Mouse (Mus musculus) adrenal gland, postnatal 36 days (tissue): ENCODE results near the gene Tubb2b. TPM values are rescaled to one million over a fixed set of nuclear protein-coding genes. Genes with fewer than 3 reads are reported as not detected.
A peak's percentile ranks its signal among the peaks of the same experiment; 100 is the strongest.
"Not testable (repeated sequence)": the region's sequence is repeated elsewhere in the genome, so short reads cannot be mapped to it uniquely, and the experiment has no call there.

ENCODE experiments used
- DNase-seq, 2 experiments: peaks; one replicate each; pipeline ENCODE4 v3.0.0; 2021; ENCODE audit warnings: mixed read lengths in 1 of 2
- total RNA-seq, 2 experiments: library from RNA; stranded (reverse); gene quantifications; 2 replicates each; pipeline ENCODE4 v1.2.3; 2021

The Tubb2b gene
- total RNA-seq, 2 experiments from 2014 or later, result 1.4 to 2.2 TPM

DNA sequence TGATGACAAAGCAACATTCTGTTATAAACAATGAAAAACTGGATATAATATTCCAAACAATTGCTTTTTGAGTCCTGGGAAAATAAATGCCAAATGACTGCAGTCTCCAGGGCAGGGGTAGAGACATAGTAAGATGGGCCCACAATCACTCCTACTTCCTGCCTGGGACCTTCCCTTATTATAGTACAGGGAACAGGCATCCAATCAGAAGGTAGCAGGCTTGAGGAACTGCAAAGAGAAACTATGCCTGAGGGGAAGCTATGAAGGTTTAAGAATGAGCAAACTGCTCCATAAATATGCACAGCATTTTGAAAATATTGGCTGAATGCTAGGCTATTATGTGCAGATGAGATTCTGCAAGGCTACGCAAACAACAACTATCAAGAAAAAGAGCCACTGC is 23.3 kb downstream of the Tubb2b start:
- DNase-seq, result no peak

DNA sequence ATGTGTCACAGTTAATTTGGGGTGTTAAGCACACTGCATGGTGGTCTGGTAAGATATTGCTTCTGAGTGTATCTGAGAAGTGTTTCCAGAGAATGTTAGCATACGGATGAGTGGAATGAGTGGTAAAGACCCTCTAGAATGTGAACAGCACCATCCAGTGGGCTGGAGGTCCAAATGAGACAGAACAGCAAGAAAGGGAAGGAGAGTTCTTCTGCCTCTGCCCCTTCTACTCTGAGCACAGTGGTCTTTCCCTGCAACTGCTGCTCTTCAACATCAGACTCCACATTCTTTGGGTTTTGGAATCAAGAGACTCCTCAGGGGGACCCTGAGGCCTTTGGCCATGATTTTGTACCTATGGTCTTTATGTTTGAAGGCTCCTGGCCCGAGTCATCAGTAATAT is 24.0 kb downstream of the Tubb2b start:
- no peak for DNase-seq

DNA sequence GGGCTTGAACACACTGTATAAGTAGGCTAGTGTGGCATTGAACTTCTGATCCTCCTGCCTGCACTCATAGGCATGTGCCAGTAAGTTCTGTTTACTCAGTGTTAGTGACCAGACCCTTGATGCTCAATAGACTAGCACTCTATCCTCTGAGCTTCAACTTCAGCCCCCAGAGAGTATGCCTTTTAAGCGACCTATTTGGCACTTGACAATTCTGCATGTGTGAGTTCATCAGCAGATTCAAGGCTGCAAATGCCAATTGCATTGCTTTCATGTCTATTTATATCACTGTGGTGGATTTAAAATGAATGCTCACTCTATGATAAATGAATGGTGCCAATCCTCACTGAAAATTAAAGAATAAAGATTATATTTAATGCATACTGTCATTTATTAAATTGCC is 24.9 kb downstream of the Tubb2b start:
- DNase-seq, result no peak

DNA sequence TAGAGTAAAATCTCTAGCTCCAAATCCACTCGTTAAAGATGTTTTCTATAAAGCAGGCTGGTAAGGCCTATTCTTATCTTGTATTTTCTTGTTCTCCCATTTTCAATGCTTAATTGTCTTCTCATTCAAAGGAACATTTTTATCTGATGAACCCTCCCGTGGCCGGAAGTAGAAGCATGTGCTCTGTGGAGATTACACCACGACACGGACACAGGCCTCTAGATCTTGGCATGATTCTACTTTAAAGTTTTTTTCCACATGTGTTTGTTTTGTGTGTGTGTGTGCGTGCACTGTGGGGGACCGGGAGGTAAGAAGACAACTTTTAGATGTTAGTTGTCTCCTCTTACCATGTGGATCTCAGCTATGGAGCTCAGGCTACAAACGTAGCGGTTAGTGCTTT is 28.4 kb downstream of the Tubb2b start:
- no peak for DNase-seq

DNA sequence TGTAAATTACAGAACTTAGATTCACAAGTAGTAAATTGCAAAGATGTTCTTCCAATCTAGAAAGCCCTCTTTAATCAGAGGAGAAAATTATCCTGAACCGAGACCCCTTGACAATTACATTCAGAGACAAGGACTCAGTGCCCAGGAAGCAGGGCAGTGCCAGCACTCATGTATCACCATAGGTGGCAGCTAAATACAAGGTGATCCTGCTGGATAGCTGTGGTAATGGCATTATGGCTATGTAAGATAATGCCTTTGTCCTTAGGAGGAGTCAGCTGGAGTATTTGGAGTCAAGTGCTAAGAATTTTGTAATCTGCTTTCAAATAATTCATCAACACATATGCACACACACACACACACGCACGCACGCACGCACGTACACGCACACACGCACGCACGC is 29.0 kb downstream of the Tubb2b start:
- DNase-seq, result no peak

DNA sequence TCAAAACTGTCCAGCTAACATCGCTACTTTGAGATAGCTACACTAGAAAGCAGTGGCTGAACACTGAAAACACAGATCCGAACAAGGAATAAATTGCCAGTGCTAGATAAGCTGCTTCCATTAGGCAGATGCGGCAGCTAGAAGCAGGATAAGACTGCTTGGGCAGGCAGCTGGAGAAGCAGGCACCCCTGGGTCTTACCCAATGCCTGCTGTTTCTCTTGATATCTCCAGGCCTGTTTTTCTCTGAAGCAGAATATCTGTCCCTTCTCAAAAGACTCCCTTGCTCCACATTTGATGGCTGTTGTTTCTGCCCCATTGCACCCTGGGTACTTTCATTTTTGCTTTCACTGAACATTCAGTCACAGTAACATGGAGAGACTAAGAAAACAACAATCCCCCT is 29.5 kb downstream of the Tubb2b start:
- no peak for DNase-seq

DNA sequence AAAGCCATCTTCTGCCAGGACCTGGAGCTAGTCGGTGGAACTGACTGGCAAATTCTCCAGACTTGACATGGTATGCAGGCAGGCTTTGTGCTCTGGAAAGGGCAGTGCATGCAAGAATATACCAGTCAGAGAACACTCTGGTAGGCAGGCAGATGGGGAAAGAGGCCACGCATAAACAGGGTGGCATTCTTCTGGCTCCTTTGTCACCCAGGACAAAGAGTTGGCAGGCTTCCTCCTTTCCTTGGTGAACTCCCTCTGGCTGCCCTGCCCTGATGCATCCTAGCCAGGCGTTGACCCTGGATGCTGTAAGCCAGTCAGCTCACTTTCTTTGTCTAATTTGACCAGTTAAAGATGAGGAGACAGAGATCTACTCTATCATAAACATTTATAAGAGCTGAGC is 33.2 kb downstream of the Tubb2b start:
- DNase-seq, result no peak

DNA sequence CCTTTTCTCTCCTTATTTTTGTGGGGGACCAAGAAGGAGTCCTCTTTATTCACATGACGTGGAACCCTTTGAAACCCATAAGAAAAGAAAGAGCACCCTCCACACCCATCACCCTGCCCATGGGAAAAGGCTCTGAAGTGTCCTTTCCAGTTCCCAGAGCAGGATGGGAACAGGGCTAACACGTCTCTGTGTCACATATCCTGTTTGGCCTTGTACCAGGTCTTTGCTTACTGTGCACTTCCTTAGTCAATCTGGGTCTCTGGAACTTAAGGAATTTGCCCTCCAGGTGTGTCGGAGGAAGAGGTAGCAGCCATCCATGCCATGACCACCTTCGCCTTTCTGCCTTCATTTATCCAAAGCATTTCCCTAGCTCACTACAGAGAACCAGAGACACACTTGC is 33.8 kb downstream of the Tubb2b start:
- DNase-seq, result no peak

DNA sequence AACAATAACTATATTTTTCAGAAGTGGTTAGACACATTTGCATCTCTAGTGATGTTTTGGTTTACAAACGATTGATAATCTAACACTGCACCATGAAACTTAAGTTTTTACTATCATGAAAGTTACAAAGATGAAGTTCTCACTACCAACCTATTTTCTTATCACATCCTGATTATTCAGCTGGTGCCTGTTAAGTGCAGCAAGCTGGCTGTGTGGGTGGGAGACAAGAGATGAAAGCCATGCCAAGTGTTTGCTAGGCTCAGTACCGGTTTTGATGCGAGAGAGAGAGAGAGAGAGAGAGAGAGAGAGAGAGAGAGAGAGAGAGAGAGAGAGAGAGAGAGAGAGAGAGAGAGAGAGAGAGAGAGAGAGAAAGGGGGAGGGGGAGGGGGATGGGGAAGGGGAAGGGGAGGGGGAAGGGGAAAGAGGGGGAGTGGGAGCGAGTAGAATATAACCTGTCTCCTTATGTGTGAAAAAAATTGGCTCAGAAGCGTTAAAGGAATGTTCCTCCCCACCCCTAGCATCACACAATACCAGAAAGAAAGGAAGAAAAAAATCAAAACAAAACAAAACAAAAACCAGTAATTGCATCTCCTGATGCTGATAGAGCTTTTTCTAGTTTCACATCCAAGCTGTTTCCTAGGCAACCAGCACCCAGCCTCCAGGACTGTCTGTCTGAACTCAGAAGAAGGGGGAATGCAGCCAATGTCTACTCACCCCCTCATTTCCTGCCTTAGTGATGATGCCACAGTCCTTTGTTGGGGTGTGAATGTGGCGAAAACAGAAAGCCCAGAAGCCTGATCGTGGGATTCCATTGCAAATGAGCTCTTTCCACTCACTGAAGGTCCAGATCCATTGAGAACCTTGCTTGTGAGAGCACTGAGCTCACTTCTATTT is 34.5 kb downstream of the Tubb2b start:
- no peak for DNase-seq

DNA sequence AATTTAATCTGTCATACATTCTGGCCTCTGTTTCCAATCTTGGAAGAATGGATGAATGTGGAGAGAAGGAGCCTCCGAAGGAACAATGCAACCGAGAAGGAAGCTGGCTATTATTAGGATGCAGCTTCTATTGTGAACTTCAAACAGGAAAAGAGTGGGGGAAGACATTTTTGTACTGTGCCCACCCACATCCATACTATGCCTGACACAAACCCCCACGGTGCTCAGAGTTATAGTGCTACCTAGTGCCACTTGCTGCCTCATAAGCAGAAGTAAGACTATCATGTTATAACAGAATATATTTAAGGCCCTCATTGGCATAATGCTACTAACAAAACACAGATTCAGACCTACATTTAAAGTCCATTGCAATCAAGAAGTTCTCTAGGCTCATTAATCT is 40.9 kb downstream of the Tubb2b start:
- no peak for DNase-seq

DNA sequence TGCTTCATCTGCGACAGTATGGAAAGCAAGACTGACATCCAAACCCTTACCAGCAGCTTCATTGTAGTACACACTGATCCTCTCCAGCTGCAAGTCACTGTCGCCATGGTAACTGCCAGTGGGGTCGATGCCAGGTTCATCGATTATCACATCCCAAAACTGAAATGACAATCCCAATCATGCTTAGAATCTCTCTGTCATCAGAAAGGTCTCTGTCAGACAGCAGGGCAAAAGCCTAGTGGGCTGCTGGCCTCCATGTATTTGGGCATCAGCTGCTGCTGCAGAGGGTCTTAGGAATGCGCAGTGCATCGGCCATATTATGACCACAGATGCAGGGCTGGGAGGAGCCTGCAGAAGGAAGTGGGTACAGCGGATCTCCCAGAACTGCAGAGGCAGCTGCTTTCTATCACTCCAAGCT is 41.4 kb downstream of the Tubb2b start:
- no peak for DNase-seq

DNA sequence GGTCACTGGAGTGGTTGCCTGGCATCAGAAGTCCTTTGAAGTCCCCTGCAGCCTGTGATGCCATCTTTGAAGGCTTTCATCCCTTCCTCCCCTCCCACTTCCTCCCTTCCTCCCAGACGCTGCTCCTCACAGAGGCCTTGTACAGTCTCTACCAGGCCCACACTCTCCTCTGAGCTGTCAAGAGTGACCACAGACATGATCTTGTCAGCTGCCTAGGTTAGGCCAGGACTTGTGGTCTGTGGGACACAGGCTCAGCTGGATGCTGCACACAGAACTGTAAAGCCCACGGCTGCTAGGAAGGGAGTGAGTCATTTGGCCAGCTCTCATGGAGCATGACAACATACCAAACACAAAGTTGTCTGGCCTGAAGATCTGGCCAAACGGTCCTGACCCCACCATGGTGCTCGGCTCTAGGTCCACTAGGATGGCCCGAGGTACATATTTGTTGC is 42.0 kb downstream of the Tubb2b start:
- DNase-seq, result not testable (repeated sequence)

DNA sequence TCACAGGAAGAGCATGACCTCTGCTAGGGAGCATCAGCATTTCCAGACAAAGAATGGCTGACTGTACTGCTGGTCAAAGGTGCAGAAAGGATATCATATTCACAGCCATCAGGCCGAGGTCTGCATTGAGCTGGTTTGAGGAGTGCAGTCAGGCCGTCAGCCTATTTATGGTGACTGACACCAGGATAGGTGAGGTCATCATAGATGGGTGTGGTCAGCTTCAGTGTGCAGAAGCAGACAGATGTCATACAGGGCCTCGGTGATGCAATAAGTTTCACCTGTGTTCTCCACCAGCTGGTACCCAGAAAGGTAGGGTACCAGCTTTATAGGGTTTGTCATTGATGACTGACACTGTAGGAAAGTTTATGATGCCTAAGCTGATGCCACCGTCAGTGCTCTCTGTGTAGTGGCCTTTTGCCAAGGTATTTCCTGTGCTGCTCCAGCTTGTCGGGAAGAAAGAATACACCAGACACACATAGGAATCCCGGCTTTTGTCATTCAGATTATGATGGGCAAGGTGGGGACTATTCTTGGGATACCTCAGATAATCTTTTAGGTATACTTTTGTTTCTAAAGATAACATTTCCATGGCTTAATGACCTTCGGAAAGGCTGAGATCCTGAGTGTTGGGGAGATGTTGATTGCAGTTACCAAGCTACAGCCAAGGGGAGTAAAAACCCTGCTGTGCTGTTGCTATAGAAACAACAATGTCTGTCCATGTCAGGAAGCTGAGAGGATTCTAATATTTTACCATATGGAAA is 43.0 kb downstream of the Tubb2b start:
- no peak for DNase-seq

DNA sequence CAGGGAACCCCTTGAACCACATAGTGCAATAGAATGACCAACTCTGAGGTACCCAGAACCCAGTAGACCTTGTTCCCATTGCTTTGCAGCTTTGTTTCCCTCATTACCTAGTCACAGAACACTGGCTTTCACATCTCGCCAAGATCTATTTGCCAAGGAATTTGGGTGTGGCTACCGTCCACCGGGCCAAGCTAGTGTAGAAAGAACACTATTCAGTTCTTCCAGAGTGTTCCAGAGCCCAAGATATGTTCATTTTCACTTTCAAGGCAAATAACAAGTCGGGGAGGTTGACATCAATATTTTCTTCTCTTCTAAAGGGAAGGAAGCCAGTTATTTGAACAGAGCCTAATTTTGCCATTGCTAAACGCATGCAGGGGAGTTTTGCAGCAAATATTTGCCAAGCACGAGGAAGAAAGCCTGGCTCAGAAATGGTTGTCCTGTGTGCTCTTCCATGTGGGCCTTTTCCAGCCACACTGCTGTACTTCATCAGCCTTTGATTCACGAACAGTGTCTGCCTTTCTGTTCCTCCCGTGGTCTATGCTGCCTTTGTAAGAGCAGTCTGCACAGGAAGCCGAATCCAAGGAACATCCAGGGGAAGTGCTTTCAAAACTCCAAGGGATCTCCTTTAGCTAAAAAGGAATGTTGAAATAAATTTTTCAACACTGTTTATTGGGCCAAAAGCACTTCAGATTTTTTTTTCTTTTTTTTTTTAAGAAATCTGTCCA is 46.1 kb downstream of the Tubb2b start:
- DNase-seq, result peak in 1 of 2 experiments; percentile 22

DNA sequence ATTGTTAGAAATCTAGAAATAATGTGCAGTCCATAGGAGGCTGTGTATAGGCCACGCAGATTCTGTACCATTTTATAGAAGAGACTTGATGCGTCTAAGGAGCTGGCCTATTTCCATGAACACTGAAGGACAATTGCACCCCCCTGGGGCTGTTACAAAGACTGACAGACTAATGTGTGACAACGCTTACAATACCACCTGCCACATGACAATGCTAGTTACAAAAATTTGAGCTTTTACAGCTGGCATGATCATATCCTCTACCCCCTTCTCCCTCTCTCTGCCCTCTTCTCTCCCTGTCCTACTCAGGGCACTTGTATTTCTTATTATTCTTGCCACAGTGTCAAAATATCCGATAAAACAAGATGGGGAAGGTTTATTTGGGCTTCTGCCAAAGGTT is 48.3 kb downstream of the Tubb2b start:
- DNase-seq, result no peak

DNA sequence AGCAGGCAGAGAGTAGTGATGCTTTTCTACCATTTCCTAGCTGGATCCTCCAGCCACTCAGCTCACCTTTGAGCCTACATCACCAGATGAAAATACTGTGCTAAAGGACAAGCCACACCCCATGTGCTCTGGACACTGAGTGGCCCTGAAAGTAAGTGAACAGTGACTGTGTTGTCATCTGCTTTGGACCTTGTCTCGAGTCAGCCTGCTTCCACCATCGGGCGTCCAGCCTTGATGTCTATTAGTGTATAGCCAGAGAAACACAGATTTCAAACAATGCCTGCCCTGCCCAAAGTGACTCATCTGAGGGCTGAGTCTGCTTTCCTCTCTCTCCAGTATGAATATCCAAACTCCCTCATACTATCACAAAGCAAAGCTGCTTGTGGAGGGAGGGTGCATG is 50.5 kb downstream of the Tubb2b start:
- peak in 1 of 2 experiments; percentile 25 for DNase-seq

DNA sequence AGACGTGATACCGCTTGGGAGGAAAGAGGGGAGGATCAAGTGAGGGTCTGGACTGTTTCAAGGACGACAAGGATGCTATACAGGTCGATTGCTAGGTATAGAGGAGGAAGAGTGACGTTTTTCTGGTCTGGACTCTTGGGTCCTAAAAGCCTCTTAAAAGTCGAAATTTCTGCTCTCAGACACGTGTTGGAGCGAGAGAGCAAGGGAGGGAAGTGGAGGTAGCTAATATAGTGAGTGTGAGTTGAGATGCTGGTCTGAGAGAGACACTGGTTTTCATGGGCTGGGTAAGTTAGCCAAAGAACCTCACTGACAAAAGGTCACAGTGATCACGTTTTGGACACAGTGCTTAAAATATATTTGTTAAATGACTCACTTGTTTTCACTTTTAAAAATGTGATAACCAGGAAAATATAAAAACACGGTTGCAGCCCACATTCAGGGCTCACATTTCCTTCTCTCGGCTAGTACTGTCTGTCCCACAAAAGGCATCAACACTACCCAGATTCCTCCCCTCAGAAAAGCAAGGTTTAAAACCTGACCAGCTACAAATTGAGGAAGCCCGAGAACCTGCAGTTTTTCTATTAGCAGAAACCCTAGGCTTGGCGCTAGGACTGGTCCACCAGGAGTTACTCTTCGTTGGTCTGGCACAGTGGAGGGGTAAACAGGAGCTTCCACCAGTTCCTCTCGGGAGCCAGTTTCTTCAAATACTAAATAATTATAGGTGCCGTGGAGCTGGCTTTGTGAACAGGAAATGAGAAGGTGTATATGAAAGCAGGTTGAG is 51.6 kb downstream of the Tubb2b start:
- no peak for DNase-seq

DNA sequence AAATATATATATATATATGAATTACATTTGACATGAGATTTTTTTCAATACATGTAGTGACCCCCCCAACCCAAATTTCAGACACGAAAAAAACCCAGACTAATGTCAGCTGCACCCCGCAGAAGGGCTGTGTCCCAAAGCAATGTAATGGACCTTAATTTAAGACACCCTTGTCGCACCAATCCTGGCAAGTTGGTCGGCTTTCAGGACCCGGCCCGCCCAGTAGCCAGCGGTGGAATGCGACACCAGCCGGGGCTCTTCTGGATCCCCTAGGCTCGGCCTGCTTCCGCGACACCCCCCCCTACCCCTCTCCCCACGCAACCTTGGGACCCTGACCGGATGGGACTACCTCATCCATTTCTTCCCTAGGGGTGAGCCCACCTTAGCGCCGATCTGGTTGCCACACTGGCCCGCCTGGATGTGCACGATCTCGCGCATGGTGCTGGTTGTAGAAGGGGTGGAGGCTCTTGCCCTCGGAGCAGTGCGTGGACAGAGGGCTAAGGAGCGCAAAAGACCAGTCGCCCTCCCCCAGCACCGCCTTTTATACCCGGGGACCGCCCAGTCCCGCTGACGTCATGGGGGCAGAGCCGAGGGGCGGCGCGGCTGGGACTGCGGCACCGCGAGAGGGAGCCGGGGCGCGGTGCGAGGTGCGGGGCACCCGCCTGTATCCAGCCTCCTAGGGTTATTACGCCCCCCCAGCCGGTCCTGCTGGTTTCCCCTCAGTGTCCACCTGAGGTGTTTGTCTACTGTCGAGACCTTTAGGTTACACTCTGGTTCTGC is 52.6 kb downstream of the Tubb2b start, which contains the start of gene Tubb2a:
Gene Tubb2a, minus strand, starts transcription at position 516 of the 780 bp plus-strand sequence.
- peak; percentile 94 to 96 for DNase-seq
